Mouse (Mus musculus) kidney, postnatal 25 days (tissue): Measurements from ENCODE around the gene Mettl23.
A peak's percentile ranks its signal among the peaks of the same experiment; 100 is the strongest.
"Not testable (repeated sequence)": the region's sequence is repeated elsewhere in the genome, so short reads cannot be mapped to it uniquely, and the experiment has no call there.

Experiments used
- DNase-seq, 2 experiments: peaks; one replicate each; pipeline ENCODE4 v3.0.0; 2021; ENCODE audit warnings: mixed read lengths in 2 of 2

Mettl23 gene

GRCm38 (mm10) chr11:116819932-116820593 lies 23.0 kb upstream of the Mettl23 start:
- DNase-seq, result no peak

GRCm38 (mm10) chr11:116821057-116821940 lies 21.8 kb upstream of the Mettl23 start:
- DNase-seq, result no peak

- no peak for DNase-seq
Observed at GRCm38 (mm10) chr11:116822215-116822614, 20.9 kb upstream of the Mettl23 start.

- no peak for DNase-seq
Observed at GRCm38 (mm10) chr11:116822626-116823025, 20.5 kb upstream of the Mettl23 start.

- DNase-seq, result no peak
Observed at GRCm38 (mm10) chr11:116823255-116823654, 19.8 kb upstream of the Mettl23 start.

GRCm38 (mm10) chr11:116823885-116824284 lies 19.2 kb upstream of the Mettl23 start:
- DNase-seq, result not testable (repeated sequence)

- no peak for DNase-seq
Observed at GRCm38 (mm10) chr11:116825230-116825629, 17.8 kb upstream of the Mettl23 start.

GRCm38 (mm10) chr11:116826550-116827504 lies 16.3 kb upstream of the Mettl23 start:
- no peak for DNase-seq

- peak; percentile 83 to 86 for DNase-seq
Observed at GRCm38 (mm10) chr11:116827534-116828165, 15.4 kb upstream of the Mettl23 start, which contains the start of gene Mxra7. TSS of gene Mxra7 (minus strand) at chr11:116828046.

GRCm38 (mm10) chr11:116832172-116832685 lies 10.8 kb upstream of the Mettl23 start:
- DNase-seq, result no peak

GRCm38 (mm10) chr11:116834954-116835353 lies 8.1 kb upstream of the Mettl23 start:
- DNase-seq, result no peak

- no peak for DNase-seq
Observed at GRCm38 (mm10) chr11:116836283-116836682, 6.8 kb upstream of the Mettl23 start.

- no peak for DNase-seq
Observed at GRCm38 (mm10) chr11:116837441-116837840, 5.6 kb upstream of the Mettl23 start.

- peak in 1 of 2 experiments; percentile 45 for DNase-seq
Observed at GRCm38 (mm10) chr11:116838936-116839335, 4.1 kb upstream of the Mettl23 start.

- DNase-seq, result no peak
Observed at GRCm38 (mm10) chr11:116839601-116840000, 3.5 kb upstream of the Mettl23 start.

GRCm38 (mm10) chr11:116840748-116841147 lies 2.3 kb upstream of the Mettl23 start:
- peak in 1 of 2 experiments; percentile 40 for DNase-seq

GRCm38 (mm10) chr11:116842531-116843260 lies 382 bp upstream of the Mettl23 start:
- DNase-seq, result peak; percentile 60 to 83

GRCm38 (mm10) chr11:116846593-116847181 lies 3.6 kb downstream of the Mettl23 start:
- no peak for DNase-seq

GRCm38 (mm10) chr11:116847187-116848085 lies 4.4 kb downstream of the Mettl23 start:
- no peak for DNase-seq
